Mouse (Mus musculus) midbrain, embryonic 15.5 days (tissue): ENCODE data around the gene 4930430F08Rik. TPM values are rescaled to one million over a fixed set of nuclear protein-coding genes. Genes with fewer than 3 reads are reported as not detected.
A peak's percentile ranks its signal among the peaks of the same experiment; 100 is the strongest.

ENCODE experiments used
- ATAC-seq: fragments of 200-750 bp; cut with Nextera tagmentation; replicated peaks from 2 replicates; pipeline ENCODE4 v1.8.0; 2017; ENCODE audit warnings: moderate TSS enrichment
- H3K27ac ChIP-seq: fragments of 300-500 bp; sonication (generic); 2 replicates; pipeline ENCODE4 v1.5.1; 2015; ENCODE audit warnings: mild to moderate bottlenecking, inconsistent platforms
- H3K27me3 ChIP-seq: fragments of 300-500 bp; sonication (generic); replicated peaks from 2 replicates; pipeline ENCODE4 v1.6.1; 2015; ENCODE audit warnings: inconsistent platforms
- H3K36me3 ChIP-seq: fragments of 300-500 bp; sonication (generic); replicated peaks from 2 replicates; pipeline ENCODE4 v1.6.1; 2015; ENCODE audit warnings: inconsistent platforms
- H3K4me1 ChIP-seq: fragments of 300-500 bp; sonication (generic); 2 replicates; pipeline ENCODE4 v1.6.1; 2015; ENCODE audit warnings: inconsistent platforms
- H3K4me2 ChIP-seq: fragments of 300-500 bp; sonication (generic); 2 replicates; pipeline ENCODE4 v1.6.1; 2015; ENCODE audit warnings: inconsistent platforms, mild to moderate bottlenecking, moderate library complexity
- H3K4me3 ChIP-seq: fragments of 300-500 bp; sonication (generic); 2 replicates; pipeline ENCODE4 v1.5.1; 2015; ENCODE audit warnings: mild to moderate bottlenecking, inconsistent platforms
- H3K9ac ChIP-seq: fragments of 300-500 bp; sonication (generic); 2 replicates; pipeline ENCODE4 v1.6.1; 2015; ENCODE audit warnings: mild to moderate bottlenecking, inconsistent platforms
- H3K9me3 ChIP-seq: fragments of 300-500 bp; sonication (generic); 2 replicates; pipeline ENCODE4 v1.6.1; 2016; ENCODE audit warnings: inconsistent platforms
- WGBS: fragments of 180-500 bp; shearing (Covaris S2); methylation state at CpG from one replicate; pipeline ENCODE4 v1.1.7; 2015; ENCODE audit warnings: mixed read lengths; 5-methylcytosine and 5-hydroxymethylcytosine counted together
- polyA plus RNA-seq: library from polyadenylated mRNA; unstranded; fragments of >200 nt; fragmentation: Nextera tagmentation; extraction: Ambion mirVana; gene quantifications from 2 replicates; pipeline ENCODE4 v1.2.1, GENCODE M21; 2015

Gene 4930430F08Rik
- 13.9 and 14.2 TPM in 2 replicates for polyA plus RNA-seq

DNA sequence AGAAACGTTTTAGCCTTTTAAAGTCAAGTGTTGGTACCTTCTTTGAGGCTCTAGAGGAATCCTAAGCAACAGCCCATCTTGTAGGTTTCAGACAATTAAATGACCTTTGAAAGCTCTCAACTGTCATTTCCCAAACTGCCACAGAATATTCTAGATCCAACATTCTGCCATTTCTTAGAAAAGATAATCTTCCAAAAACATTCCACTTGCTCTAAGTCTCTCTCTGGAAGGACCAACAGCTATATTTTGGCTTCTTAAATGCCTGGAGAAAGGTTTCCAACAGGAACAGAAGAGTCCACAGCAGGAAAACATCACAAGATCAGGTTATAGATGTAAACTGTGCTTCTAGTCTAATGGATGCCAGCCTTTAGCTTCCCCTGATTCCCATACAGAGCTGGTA lies at the start of gene 4930430F08Rik, which contains the start of gene 1700017N19Rik:
Gene 4930430F08Rik, minus strand, starts transcription at position 101 of the 400 bp plus-strand sequence.
Gene 1700017N19Rik, plus strand, starts transcription at position 162 of the 400 bp plus-strand sequence.
- peak within 1 kb of the TSS; percentile 51 for H3K4me2 ChIP-seq
- no peaks in the 10 kb centered on the region for H3K9me3 ChIP-seq
- WGBS, result 85% methylated on average over 1 of the region's 1 CpGs
- H3K27me3 ChIP-seq, result no peaks in the 10 kb centered on the region
- H3K4me1 ChIP-seq, result peaks cover 11% of the 10 kb centered on the region
- H3K9ac ChIP-seq, result no peak within 1 kb of the TSS
- ATAC-seq, result no peak
- peak within 1 kb of the TSS; percentile 92 for H3K4me3 ChIP-seq
- H3K36me3 ChIP-seq, result no peaks in the 10 kb centered on the region
- no peak within 1 kb of the TSS for H3K27ac ChIP-seq

GRCm38 (mm10) chr10:100629762-100630438 lies 39.7 kb upstream of the 4930430F08Rik start:
- 19% methylated on average over 20 of the region's 20 CpGs for WGBS
- Histone ChIP-seq H3K9me3 (no peaks in the 10 kb centered on the region), H3K4me1 (0 out of 2 replicates have a peak, but pooled peaks cover 2% of the 10 kb centered on the region), H3K9ac (0 out of 2 replicates have a peak overlapping the region, but pooled peaks have one; percentile 17), H3K27ac (peak overlapping the region; percentile 80), H3K4me3 (peak overlapping the region; percentile 13), H3K27me3 (no peaks in the 10 kb centered on the region), H3K4me2 (peak overlapping the region; percentile 37), H3K36me3 (no peaks in the 10 kb centered on the region)
- ATAC-seq, result peak; percentile 87

GRCm38 (mm10) chr10:100622494-100622893 lies 32.3 kb upstream of the 4930430F08Rik start:
- ATAC-seq, result no peak
- H3K4me3 ChIP-seq, result no peak overlapping the region
- H3K27me3 ChIP-seq, result no peaks in the 10 kb centered on the region
- no peak overlapping the region for H3K9ac ChIP-seq
- 78% methylated on average over 3 of the region's 3 CpGs for WGBS
- H3K9me3 ChIP-seq, result no peaks in the 10 kb centered on the region
- H3K36me3 ChIP-seq, result no peaks in the 10 kb centered on the region
- no peak overlapping the region for H3K27ac ChIP-seq
- H3K4me2 ChIP-seq, result no peak overlapping the region
- H3K4me1 ChIP-seq, result no peaks in the 10 kb centered on the region

DNA sequence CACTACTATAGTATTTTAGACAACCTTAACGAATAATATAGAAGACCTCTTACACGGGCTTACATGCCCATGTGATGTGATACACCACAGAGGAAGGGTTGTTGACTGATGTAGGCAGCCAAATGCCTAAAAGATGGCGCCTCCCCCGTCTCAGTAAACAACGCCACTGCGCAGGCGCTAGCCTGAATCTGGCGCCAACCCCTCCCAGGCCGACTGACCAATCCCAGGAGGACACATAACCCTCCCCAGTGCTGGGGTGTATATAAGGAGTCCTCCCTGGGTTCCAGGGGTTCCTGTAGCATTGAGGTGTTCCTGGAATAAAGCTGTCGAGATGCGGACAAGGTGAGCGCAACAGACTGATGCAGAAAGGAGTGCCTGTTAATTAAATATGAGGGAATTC lies 29.8 kb upstream of the 4930430F08Rik start:
- 89% methylated on average over 12 of the region's 12 CpGs for WGBS
- no peak for ATAC-seq
- Histone ChIP-seq H3K9me3 (no peaks in the 10 kb centered on the region), H3K27me3 (no peaks in the 10 kb centered on the region), H3K27ac (no peak overlapping the region), H3K4me3 (no peak overlapping the region), H3K4me1 (no peaks in the 10 kb centered on the region), H3K36me3 (no peaks in the 10 kb centered on the region), H3K9ac (no peak overlapping the region), H3K4me2 (no peak overlapping the region)

- 95% methylated on average over 7 of the region's 7 CpGs for WGBS
- H3K27me3 ChIP-seq, result no peaks in the 10 kb centered on the region
These were observed 29.3 kb upstream of the 4930430F08Rik start for GRCm38 (mm10) chr10:100619474-100619873.

DNA sequence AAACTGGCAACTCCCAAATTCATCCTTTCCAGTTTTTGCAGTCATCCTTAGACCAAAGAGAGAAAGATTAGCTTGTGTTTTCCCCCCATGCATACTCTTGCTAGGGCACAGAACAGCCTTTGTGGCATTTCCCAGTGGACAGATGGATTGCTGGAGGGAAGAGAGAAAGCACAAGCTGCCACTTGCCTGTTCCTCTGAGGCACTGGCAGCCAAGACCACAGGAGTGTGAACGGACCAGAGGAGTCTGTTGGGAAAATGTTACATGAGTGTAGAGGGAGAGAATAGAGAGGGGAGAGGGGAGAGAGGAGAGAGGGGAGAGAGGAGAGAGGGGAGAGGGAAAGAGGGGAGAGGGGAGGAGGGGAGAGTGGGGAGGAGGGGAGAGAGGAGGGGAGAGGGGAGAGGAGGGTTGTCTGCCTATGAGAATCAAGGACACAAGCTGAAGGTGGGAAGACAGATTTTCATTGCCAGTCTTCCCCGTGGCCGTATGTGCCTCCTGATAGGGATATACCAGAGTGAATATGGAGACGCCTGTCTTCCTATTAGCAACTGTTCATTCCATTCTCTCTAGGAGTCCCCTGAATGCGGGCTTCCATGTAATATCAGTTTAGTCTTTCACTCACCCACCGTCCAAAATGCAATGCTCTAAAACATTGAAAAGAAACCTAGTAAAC lies 27.1 kb upstream of the 4930430F08Rik start:
- H3K4me3 ChIP-seq, result no peak overlapping the region
- H3K4me1 ChIP-seq, result no peaks in the 10 kb centered on the region
- H3K36me3 ChIP-seq, result no peaks in the 10 kb centered on the region
- H3K27me3 ChIP-seq, result no peaks in the 10 kb centered on the region
- ATAC-seq, result no peak
- no peak overlapping the region for H3K4me2 ChIP-seq
- H3K9ac ChIP-seq, result no peak overlapping the region
- H3K27ac ChIP-seq, result no peak overlapping the region
- no peaks in the 10 kb centered on the region for H3K9me3 ChIP-seq
- 68% methylated on average over 6 of the region's 6 CpGs for WGBS

More at GRCm38 (mm10) chr10:100619474-100619873, 29.3 kb upstream of the 4930430F08Rik start:
- no peak overlapping the region for H3K27ac ChIP-seq
- no peak for ATAC-seq
- no peak overlapping the region for H3K4me3 ChIP-seq
- no peaks in the 10 kb centered on the region for H3K4me1 ChIP-seq
- no peak overlapping the region for H3K9ac ChIP-seq
- no peaks in the 10 kb centered on the region for H3K36me3 ChIP-seq
- H3K4me2 ChIP-seq, result no peak overlapping the region
- no peaks in the 10 kb centered on the region for H3K9me3 ChIP-seq

DNA sequence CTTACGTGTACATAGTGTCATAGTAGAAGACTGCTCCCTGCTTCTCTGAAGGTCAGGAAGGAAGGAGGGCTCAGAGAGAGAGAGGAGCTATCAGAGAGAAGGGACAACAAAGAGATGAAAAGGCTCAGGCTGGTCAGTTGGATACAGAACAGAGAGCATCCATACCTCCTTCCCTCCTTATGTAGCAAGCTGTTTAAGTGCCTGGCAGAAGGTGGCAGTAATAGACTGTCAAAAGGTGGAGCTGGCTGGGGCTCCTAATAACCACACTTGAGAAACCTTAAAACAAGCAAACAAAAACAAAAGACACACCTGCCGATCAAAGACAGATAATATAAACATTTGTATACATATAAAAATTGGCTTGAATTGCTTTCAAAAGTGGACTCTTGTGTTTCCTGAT lies 14.0 kb upstream of the 4930430F08Rik start:
- no peaks in the 10 kb centered on the region for H3K36me3 ChIP-seq
- H3K27me3 ChIP-seq, result no peaks in the 10 kb centered on the region
- WGBS, result 63% methylated on average over 2 of the region's 2 CpGs
- H3K4me3 ChIP-seq, result no peak overlapping the region
- ATAC-seq, result peak; percentile 89
- H3K9ac ChIP-seq, result no peak overlapping the region
- peaks cover 6% of the 10 kb centered on the region; the same call in 1 of the 2 replicates for H3K4me1 ChIP-seq
- H3K27ac ChIP-seq, result peak overlapping the region; percentile 65
- 0 out of 2 replicates have a peak overlapping the region, but pooled peaks have one; percentile 9 for H3K4me2 ChIP-seq
- H3K9me3 ChIP-seq, result no peaks in the 10 kb centered on the region

DNA sequence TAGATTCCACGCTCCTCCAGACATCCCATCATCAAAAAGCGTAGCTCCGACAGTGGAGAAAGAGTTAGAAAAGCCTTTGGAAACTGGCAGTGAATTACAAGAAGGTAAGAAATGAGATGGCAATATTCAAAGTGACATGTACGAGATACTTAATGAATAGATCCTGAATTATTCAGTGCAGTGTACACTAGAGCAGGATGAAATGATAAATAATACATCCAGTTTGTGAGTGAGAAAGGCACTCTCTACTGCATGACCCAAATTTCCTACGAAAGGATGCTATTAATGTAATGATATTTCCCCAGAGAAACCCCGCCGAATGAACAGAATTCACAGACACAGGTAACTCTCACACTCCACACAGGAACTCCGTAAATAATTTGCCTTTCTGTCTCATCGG lies 13.3 kb upstream of the 4930430F08Rik start:
- Histone ChIP-seq H3K27ac (peak overlapping the region; percentile 65), H3K4me1 (peaks cover 6% of the 10 kb centered on the region; the same call in 1 of the 2 replicates), H3K27me3 (no peaks in the 10 kb centered on the region), H3K4me3 (no peak overlapping the region), H3K9ac (no peak overlapping the region), H3K9me3 (no peaks in the 10 kb centered on the region), H3K36me3 (no peaks in the 10 kb centered on the region), H3K4me2 (0 out of 2 replicates have a peak overlapping the region, but pooled peaks have one; percentile 9)
- ATAC-seq, result peak; percentile 92
- 55% methylated on average over 9 of the region's 9 CpGs for WGBS

GRCm38 (mm10) chr10:100598339-100598738 lies 8.1 kb upstream of the 4930430F08Rik start:
- WGBS, result 86% methylated on average over 3 of the region's 3 CpGs
- Histone ChIP-seq H3K36me3 (no peaks in the 10 kb centered on the region), H3K9me3 (no peaks in the 10 kb centered on the region), H3K27me3 (no peaks in the 10 kb centered on the region), H3K4me2 (no peak overlapping the region), H3K27ac (no peak overlapping the region), H3K4me3 (no peak overlapping the region), H3K4me1 (no peaks in the 10 kb centered on the region), H3K9ac (no peak overlapping the region)
- no peak for ATAC-seq

GRCm38 (mm10) chr10:100588932-100589388 lies 1.3 kb downstream of the 4930430F08Rik start:
- H3K27me3 ChIP-seq, result no peaks in the 10 kb centered on the region
- peak overlapping the region; percentile 51 for H3K4me2 ChIP-seq
- peak; percentile 99 for ATAC-seq
- no peaks in the 10 kb centered on the region for H3K36me3 ChIP-seq
- peak overlapping the region; percentile 85 for H3K27ac ChIP-seq
- H3K9me3 ChIP-seq, result no peaks in the 10 kb centered on the region
- H3K4me3 ChIP-seq, result peak overlapping the region; percentile 92
- peaks cover 11% of the 10 kb centered on the region for H3K4me1 ChIP-seq
- WGBS, result under 1% methylated on average over 31 of the region's 31 CpGs
- peak overlapping the region; percentile 95 for H3K9ac ChIP-seq

- no peak for ATAC-seq
- Histone ChIP-seq H3K27me3 (no peaks in the 10 kb centered on the region), H3K4me3 (peak overlapping the region; percentile 92), H3K4me2 (peak overlapping the region; percentile 51), H3K36me3 (no peaks in the 10 kb centered on the region), H3K9ac (peak overlapping the region; percentile 95), H3K27ac (peak overlapping the region; percentile 85), H3K9me3 (no peaks in the 10 kb centered on the region), H3K4me1 (peaks cover 11% of the 10 kb centered on the region)
- WGBS, result 40% methylated on average over 7 of the region's 7 CpGs
These were observed 1.7 kb downstream of the 4930430F08Rik start for GRCm38 (mm10) chr10:100588524-100588923.

DNA sequence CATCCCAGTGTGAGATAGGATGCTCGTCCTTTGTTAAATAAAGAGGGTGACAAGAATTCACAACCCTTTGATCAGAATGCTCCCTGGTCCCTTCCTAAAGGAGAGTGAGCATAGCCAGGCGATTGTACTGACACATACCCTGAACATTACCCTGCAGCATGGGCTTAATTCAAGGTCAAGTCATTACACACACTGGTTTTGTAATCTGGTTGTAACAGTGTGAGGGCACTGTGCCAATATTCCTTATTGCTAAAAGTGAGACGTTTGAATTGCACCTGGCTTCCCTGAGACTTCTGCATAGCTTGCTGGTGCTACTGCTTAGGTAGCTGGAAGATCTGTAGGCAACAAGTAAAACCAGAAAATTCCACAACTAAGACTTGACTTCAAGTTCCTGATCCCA lies 6.0 kb downstream of the 4930430F08Rik start:
- Histone ChIP-seq H3K27ac (no peak overlapping the region), H3K4me1 (peaks cover 11% of the 10 kb centered on the region), H3K4me2 (no peak overlapping the region), H3K9me3 (no peaks in the 10 kb centered on the region), H3K27me3 (no peaks in the 10 kb centered on the region), H3K9ac (no peak overlapping the region), H3K4me3 (no peak overlapping the region), H3K36me3 (no peaks in the 10 kb centered on the region)
- WGBS, result 88% methylated on average over 3 of the region's 3 CpGs
- ATAC-seq, result no peak
